Mouse (Mus musculus) CD4-positive, CD25-positive, alpha-beta regulatory T cell, adult 2 months (primary cell): Measurements from ENCODE around the gene Abhd12b.
"Not testable (repeated sequence)": the region's sequence is repeated elsewhere in the genome, so short reads cannot be mapped to it uniquely, and the experiment has no call there.

Experiments used
- DNase-seq: peaks from one replicate; pipeline ENCODE4 v3.0.0-alpha.2; 2012; ENCODE audit warnings: low read depth, low spot score

Abhd12b gene

DNA sequence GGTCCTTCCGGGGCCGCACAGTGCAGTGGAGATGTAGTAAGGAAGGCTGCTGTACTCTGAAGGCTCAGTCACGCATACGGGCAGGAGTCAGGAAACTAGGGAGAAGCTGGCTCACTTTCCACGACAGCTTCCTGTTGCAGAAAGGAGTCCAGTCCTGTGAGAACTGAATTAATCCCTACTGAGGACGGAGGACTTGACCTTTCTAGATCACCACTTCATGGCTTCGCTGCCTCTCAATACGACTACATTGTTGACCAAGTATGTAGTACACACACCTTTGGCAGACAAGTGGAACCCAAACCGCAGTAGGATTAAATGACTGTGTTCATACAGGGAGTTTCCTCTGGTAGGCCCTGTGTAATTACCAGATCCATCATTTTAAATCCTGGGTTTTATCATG is 16.3 kb upstream of the Abhd12b start:
- no peak for DNase-seq

DNA sequence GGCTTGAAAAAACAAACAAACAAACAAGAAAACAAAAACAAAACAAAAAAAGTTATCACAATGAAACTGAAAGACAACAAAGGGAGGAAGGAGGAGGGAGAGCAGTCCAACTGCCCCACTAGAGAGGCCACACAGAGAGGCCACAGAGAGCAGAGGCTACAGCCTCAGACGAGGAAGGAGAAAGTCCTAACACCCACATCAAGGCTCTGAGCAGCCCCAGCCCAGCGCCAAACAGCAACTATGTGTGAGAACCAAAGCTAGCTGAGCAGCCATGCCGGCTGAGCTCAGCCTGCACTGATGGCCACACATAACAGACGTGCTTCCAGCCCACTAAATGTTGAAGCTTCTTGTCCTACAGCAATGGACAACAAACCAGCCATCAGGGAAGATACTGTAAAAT is 14.1 kb upstream of the Abhd12b start:
- DNase-seq = no peak

GRCm38 (mm10) chr12:70140542-70140941 is 13.4 kb upstream of the Abhd12b start:
- no peak for DNase-seq

GRCm38 (mm10) chr12:70140993-70141576 is 12.9 kb upstream of the Abhd12b start:
- peak; percentile 29 for DNase-seq

- DNase-seq = not testable (repeated sequence)
Measured at GRCm38 (mm10) chr12:70144106-70144587, 9.8 kb upstream of the Abhd12b start.

GRCm38 (mm10) chr12:70144637-70145448 is 9.1 kb upstream of the Abhd12b start:
- DNase-seq = peak; percentile 85

DNA sequence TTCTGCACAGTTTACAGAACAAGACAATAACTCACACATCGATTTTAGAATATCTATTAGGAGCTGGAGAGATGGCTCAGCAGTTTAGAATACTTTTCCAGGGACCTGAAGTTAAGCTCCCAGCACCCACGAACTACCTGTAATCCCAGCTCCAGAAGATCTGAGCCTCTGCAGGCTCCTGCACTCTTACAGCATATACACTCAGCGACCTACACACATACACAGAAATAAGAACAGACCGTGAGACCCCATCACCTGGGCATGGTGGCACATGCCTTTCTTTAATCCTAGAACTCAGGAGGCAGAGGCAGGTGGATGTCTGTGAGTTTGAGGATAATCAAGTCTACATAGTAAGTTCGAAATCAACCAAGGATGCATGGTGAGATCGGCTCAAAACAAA is 8.4 kb upstream of the Abhd12b start:
- DNase-seq = no peak

- DNase-seq = peak; percentile 35
Measured at GRCm38 (mm10) chr12:70147986-70148630, 5.8 kb upstream of the Abhd12b start.

DNA sequence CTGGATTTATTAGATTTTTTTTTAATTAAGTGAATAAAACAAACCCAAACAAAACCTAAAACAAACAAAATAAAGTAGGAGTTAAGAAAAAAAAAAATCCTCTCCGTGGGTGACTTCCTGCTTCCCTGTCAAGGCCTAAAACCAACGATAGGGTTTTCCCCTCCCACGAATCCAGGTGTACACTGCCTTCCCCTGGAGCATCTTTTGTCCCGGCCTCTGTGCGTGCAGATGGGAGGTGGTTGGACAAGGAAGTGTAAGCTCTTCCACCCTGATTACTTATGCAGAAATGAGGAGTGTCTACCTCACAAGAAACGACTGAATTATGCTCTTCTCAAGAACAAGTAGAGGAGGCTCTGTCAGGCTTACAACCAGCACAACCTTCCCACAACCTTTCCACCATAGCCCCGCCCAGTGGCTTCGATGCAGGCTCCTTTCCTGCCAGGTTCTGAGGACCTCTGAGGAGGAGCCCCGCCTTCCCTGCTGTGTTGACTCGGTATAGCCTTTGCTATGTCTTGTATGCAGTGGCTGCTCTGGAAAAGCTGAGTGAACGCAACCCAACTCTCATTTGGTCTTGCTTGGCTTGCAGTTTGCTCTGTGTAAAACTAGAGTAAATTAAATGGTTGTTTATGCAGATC is 5.2 kb upstream of the Abhd12b start:
- DNase-seq = peak; percentile 66

DNA sequence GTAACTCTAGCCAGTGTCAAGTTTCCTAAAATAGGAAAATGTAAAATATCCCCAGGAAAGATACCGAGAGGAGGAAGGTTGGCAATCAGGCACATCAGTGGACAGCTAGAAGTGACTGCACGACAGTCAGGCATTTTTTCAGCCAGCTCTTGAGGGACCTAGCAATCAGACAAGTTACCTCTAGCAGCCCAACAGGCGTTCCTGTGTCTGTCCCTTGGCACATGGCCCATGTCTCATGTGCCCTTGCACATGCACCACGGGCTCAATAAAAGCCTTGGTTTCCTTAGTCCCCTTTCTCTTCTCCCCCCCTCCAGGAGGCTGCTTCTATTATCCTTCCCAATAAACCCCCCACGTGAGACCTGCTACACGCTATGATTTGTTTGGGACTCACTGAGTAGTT is 2.3 kb downstream of the Abhd12b start:
- DNase-seq = no peak

DNA sequence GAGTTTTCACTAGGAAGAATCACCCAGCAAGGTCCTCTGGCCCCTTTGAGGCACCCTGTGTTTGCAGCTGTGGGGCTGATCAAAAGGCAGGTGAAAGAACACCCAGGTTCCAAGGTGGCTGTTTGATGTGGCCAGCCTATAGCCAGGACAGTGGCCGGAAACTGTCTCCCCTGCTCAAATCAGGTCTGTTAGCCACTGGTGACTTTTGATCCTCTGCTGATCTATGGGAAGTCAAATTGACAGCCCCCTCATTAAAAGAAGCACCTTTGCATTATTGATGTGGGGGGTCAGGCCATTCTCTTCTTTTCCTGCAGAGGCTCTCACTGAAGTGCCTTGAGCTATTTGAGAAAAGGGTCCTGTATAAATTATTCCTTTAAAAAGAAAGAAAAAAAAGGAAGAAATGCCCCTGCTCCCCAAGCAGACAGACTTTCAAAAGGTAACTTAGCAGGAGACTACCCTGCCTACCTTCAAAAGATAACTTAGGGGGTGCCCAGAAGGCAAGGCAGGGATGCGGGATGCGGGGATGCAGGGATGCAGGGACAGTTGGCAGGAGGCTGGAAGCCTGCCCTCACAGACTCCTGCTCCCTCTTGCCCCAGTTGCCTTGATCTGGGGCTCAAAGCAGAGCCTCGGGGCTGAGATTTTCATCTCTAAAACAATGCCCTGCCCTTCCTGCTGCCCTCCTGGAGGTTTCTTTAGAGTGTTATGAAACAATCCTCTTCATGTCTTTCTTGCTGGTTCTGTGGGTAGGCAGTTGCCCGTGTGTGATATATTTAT is 3.5 kb downstream of the Abhd12b start:
- no peak for DNase-seq

GRCm38 (mm10) chr12:70161057-70161456 is 7.1 kb downstream of the Abhd12b start:
- DNase-seq = no peak

DNA sequence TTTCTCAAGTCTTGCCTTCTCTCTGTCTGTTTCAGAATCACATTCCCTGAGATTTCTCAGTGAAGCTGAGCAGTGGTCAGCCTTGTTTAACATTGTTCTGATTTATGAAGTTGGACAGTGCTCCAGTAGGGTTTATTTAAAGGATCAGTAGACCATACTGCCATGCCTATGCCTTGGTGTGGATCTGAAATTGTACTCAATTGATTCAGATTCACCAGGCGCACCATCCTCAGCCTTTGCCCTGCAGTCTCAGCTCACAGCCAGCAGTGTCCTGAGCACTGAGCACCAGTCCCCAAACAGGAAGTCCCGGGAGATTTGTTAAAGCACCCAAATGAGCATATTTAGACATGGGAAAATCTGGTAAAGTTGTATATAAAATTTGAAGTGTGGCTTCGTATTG is 10.8 kb downstream of the Abhd12b start:
- no peak for DNase-seq

- no peak for DNase-seq
Measured at GRCm38 (mm10) chr12:70167950-70168349, 14.0 kb downstream of the Abhd12b start.

DNA sequence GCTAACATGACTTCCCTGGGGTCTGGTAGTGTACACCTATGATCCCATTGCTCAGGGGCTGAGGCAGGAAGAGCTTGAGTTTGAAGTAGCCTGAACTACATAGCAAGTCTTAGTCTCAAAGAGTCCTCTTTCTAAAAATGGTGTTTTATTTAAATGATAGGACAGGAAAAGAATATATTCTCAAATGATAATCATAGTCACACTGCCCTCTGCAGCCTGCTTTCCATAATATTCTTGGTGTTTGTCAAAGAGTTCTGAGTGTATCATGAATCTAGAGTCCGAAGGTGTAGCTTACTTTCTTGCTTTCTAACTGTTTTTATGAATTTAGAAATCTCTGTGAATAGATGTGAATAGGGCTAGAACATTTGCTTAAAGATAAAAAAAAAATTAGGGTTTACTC is 16.0 kb downstream of the Abhd12b start:
- peak; percentile 9 for DNase-seq

- not testable (repeated sequence) for DNase-seq
Measured at GRCm38 (mm10) chr12:70183507-70183906, 29.6 kb downstream of the Abhd12b start.

DNA sequence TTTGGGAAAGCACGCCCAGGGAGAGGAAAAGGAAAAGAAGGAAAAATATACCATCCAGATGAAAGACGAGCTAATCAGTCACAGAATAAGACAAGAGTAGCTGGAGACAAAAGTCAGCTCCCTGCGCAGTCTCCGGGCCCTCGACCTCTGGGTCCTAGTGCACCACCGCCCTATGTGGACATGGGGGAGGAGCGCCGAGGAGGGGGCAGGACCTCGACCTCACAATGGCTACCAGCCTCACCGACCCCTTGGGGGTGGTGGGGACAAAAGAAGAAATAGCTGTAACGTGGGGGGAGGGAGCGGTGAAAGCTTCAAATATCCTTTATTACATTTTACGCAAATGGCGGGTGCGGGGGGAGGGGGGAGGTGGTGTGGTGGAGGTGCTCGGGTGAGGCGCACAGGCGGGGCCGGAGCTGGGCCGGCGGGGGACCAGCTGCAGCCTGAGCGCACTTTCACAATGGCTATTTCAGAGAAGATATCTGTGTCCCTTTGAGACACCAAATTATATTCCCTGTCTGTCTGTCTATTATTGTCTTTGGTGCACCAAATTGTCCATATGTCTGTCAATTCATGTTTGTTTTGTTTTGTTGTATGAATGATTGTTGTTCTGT is 30.3 kb downstream of the Abhd12b start:
- no peak for DNase-seq

DNA sequence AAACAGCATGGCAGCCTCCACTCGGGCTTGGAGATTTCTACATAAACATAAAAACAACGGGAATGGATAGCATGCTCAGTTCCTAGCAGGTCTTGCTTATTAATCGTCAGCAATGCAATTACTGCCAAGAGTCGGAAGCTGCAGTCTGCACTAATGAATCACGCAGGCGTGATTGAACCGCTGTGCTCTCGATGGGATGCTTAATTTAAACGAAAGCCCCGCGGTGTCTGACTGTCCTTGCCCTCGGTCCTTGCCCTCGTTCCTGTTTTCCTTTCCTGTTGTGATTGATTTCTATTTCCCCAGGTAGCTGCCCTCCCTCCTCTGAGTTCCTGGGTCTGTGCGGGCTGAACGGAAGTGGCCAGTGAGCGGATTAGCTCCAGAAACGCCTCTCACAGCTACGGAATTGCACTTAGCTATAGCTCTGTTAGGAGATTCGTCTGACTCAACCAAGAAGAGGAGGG is 38.4 kb downstream of the Abhd12b start:
- DNase-seq = no peak

DNA sequence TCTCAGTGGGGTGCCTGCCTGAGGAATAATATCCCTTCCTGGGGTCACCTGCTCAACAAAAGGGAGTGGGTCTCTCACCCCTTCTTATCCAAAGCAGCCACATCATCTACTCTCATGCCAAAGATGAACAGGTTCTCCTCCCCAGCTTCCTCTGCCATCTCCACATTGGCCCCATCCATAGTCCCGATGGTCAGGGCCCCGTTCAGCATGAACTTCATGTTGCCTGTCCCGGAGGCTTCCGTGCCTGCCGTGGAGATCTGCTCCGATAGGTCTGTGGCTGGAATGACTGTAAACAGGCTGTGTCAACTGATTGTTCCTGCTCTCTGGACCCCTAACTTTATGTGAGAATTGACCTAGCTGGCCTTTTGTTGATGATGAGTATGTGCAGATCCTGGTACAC is 41.5 kb downstream of the Abhd12b start:
- DNase-seq = no peak

- DNase-seq = no peak
Measured at GRCm38 (mm10) chr12:70196341-70196740, 42.4 kb downstream of the Abhd12b start.
